Mouse (Mus musculus) neural tube, embryonic 10.5 days (tissue): ENCODE results near the gene Tmem270.

ENCODE experiments used
- DNase-seq: peaks from one replicate; pipeline ENCODE4 v3.0.0-alpha.2; 2017; ENCODE audit warnings: low spot score; ENCODE audit errors: extremely low spot score

The Tmem270 gene

DNA sequence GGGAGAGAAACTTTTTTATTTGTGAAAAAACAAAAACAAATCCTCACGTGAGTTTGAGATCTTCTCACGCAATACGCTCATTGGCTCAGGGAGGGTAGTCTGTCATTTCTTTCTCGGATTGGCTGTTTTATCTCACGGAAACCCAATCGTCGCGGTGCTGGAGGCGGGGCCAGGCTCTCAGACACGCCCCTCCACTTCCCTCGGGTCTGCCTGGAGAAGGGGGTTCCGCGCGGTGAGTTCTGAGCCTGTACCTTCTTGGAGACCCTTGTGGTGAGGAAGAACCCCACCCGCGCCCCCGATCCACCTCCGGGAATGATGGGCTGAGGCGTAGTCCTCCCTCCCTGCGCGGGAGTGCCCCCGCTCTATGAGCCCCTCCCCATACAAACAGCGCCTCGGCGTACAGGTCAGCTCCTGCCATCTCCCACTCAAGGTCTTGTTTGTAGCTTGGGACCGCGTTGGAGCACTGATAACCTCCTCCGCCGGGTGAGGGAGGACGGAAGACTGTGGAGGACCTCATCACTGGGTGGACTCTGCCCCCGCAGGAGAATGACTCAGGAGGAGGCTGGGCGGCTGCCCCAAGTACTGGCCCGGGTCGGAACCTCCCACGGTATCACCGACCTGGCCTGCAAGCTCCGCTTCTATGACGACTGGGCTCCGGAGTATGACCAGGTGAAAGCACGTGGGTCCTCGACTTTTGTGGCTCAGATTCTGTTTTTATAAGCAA, 25.8 kb upstream of the Tmem270 start, which contains the start of gene Mettl27:
Mettl27 (plus strand) TSS at position 190 of the 724 bp plus-strand sequence.
- DNase-seq, result peak; percentile 86

DNA sequence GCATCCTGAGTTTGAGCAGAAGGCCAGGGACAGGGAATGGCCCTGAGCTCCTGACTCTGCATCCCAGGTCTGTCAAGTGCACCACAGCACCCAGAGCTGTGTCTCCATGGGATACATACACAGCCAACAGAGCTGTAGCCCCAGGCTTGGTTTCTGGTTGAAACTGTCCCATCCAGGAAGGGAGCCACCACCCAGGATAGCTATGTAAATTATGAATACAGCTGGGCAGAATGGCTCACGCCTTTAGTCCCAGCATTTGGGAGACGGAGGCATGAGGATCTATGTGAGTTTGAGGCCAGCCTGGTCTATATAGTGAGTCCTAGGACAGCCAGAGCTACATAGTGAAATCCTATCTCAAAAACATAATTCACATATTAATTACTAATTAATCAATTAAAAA, 23.5 kb upstream of the Tmem270 start:
- DNase-seq, result no peak

GRCm38 (mm10) chr5:134926726-134927125, 20.2 kb upstream of the Tmem270 start:
- DNase-seq, result no peak

DNA sequence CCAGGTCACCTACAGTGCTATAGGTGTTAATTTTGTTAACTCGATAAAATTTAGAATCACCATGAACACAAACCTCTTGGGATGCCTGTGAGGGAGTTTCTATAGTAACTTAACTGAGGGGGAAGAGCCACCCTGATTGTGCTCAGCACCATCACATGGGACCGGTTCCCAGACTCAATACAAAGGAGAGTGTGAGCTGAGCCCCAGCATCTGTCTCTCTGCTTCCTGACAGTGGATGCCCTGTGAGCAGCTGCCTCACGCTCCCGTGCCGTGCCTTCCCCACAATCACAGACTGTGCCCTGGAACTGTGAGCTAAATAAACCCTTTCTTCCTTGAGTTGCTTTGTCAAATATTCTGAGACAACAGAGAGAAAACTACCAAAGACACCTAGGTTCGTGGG, 16.6 kb upstream of the Tmem270 start:
- no peak for DNase-seq

DNA sequence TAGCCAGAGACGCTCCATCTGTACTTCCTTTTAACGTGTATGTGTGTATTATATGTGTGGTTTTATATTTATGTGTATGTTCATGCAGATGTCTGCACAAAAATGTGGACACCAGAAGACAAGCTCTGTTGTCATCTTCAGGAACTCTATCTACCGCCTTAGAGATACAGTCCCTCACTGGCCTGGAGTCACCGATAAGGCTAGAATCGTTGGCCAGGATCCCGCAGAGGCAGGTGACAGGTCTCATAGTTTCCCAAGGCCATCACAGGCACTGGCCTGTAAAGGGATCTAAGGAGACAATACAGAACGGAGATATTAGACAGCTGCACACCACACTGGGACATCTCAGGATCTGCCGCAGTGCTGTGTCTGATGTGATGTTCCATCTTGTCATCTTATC, 14.6 kb upstream of the Tmem270 start:
- no peak for DNase-seq

DNA sequence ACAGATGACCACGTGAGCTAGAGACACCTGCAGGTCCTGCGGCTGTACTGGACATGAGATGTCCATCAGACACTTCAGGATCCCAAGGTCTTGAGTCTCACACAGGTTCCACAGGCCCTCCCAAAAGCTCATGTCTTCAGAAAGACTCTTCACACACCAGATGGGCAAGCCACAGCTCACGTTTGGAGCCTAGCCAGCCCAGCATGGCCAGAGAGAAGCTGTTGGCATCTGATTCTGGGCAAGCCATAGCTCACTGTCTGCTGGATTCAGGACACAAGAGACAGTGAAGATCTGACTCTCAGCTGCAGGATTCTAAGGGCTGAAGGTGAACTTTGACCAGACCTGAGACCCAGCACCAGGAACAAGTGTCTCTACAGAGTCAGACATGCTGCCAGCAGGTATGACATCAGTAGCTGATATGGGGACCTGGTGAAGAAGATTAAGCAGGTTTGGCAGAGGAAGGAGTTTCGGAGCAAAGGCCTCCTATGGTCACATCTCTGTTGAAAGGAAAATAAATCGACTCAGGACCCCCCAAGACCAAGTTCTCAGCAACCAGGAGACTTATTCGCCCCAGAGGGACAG, 13.7 kb upstream of the Tmem270 start:
- DNase-seq, result no peak

DNA sequence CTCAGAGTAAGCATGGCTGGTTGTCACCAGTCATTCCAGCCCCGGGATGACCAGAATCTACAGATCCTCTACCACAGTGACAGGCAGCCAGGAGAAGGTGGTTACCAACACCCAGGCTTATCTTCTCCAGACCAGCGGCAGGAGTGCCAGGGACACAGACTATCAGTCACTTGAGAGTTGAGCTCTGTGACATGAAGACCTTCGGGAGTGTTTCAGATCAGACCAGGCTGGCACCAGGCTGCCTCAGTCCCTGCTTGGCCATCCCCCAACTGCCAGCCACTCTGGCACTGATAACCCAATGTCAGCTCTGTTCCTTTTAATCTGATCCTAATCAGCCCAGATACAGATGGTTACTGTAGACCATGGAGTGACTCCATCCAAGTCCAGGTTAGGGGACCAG, 12.6 kb upstream of the Tmem270 start:
- no peak for DNase-seq

DNA sequence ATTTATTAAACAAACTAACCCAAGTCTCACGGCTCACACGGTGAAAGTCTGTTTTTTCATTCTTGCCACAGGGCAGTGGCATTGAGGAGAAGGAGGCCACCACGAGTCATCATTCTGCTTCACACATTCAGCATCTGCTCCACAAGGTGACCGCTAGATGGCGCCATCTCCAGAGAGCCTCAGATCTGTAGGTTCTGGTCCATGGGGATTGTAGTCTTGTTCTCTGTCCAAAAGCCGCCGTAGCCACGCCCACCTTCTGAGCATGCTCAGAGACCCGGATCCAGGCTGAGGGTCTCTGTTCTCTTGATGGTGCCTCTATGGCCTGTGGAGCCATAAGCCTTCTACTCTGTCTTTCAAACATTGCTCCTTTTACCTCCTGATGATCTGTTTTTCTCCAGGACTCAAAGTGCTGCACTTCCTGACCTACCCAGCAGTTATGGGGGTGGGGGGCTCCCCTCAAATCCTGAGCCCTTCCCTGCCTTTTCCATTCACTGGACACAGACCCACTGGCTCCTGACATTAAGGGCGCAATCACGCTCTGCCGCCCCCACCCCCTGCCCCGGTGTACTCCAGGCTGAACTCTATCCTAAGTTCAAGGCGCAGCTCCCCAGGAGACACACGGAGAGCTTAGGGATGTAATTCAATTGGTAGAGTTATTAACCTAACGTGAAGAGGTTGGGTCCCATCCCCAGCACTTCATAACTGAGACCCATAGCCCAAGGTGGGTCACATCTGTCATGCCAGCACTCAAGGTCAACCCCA, 11.7 kb upstream of the Tmem270 start:
- peak; percentile 44 for DNase-seq

DNA sequence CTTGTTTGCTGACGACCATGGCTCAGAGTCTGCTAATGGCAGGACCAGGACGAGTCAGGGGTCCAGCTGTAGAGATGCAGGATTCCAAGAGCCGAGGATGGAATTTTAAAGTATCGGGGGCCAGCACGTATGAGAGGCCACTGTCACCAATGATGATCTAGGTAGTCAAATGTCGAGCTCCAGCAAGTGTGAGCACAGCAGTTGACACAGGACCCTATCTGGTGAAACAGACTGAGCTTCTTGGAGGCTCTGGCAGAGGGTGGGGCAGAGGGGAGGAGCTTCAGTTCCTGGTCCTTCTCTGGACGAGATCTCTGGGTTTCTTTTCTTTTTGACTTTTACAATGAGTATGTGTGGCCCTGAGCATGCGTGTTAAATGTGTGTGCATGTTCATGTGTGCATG, 8.8 kb upstream of the Tmem270 start, which contains the start of gene Cldn13:
Cldn13 (minus strand) TSS at position 216 of the 400 bp plus-strand sequence.
- no peak for DNase-seq

DNA sequence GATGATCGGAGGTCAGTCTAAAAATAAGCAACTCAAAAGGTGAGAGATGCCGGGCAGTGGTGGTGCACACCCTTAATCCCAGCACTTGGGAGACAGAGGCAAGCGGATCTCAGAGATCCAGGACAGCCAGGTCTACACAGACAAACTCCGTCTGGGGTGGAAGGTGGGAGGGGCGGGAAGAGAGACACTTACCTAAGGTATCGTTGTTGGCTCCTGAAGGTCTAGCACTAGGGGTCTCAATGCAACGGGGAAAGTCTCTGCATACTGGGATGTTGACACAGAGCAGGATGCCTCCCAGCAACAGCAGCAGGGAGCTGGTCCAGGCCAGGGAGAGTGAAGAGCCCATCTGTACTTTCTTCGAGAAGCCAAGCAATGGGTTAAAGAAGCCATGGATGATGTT, 8.0 kb upstream of the Tmem270 start:
- DNase-seq, result no peak

GRCm38 (mm10) chr5:134913753-134914152, 7.2 kb upstream of the Tmem270 start:
- DNase-seq, result no peak

DNA sequence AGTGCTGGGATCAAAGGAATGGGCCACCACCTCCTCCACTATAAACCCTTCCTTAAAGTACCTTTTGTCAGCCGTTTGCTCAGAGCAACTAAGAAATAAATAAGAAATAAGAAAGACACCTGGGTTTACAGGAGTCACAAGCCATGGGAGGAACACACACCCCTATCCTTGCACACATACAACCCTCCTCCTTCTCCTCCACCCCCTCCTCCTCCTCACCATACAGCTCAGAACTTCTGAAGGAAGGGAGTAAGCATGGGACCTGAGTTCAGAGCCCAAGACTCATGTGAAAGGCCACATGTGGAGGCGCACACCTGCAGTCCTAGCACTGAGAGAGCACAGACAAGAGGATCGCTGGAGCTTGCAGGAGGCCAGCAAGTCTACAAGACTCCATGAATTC, 6.8 kb upstream of the Tmem270 start:
- no peak for DNase-seq

DNA sequence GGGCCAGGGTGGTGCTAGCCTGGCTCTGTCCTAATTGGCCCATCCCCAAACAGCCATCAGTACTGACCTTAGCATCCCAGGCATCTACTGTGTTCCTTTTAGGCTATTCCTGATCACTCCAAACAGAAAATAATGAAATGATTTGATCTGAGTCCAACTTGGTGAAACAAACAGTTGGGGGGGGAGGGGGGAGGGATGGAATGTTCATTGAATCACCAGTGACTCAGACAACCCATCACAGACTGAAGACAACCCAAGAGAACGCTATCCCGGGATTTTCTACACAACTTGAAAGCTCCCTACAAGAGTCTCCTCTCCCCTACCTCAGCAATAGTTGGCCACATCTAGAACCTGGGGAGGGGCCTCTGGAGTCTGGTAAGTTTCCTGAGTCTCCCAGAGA, 5.4 kb upstream of the Tmem270 start:
- no peak for DNase-seq

GRCm38 (mm10) chr5:134907135-134907534, 602 bp upstream of the Tmem270 start:
- peak; percentile 92 for DNase-seq

DNA sequence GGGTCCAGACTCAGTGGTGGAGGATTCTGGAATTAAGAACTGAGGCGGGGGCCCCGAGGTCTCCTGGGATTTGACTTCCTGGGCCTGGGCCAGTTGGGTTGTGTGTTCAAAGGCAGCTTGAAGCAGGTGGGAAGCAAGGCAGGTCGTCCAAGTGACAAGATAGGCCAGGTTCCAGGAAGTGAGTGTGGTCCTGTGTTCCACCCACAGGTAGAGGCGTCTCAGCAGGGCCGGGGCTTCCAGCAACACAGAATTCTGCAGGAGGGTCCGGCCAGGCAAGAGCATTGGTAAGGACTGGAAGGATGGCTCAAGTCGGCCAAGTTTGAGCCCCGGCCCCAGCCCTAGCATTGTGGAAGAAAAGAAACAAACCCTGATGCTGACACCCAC, 4.9 kb downstream of the Tmem270 start:
- no peak for DNase-seq

DNA sequence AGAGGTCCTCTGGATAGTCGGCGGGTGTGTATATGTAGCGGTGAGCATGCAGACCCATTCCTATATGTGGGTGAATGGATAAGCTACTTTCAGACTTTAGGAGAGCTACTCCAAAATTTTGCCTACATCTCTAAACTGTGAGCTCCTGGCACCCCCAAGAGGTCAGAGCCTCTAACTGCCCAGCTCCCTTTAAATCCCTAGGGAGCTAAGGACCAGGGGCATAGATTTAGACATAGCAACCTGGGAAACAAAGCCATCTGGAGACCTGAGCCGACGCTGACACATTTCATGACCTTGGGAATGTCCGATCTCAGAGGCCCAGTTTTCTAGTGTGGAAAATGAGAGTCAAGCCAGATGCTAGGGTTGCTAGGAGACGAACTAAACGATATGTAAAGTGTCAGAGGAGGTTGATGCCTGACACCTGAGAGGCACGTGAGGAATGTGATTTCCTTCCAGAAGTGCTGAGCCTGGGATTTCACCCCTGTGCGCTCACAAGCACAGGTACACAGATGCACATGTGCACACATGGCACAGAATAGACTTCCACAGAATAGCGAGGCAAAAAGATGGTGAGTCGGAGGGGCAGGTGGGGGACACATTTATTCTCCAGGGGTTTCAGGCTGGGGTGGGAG, 5.4 kb downstream of the Tmem270 start:
- no peak for DNase-seq

GRCm38 (mm10) chr5:134897596-134897995, 8.9 kb downstream of the Tmem270 start:
- DNase-seq, result no peak

- DNase-seq, result no peak
Measured at GRCm38 (mm10) chr5:134896965-134897364, 9.6 kb downstream of the Tmem270 start.

DNA sequence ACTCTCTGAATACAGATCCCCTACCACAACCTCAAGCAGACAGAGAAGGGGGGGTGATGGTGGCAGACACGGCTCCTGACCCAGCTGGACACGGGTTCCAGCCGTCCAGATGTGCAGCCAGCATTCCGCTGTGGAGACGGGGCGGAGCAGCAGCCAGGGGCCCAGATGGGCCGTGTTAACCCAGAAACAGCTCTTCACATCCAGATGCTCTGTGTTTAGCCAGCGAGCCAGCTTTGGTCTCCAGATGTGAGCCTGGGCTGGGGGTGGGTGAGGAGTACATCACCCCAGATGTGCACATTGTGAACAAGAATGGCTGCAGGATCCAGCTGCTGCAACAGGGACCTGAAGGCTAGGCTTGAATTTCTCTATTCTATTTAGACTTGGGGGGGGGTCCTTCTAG, 11.2 kb downstream of the Tmem270 start:
- peak; percentile 60 for DNase-seq

DNA sequence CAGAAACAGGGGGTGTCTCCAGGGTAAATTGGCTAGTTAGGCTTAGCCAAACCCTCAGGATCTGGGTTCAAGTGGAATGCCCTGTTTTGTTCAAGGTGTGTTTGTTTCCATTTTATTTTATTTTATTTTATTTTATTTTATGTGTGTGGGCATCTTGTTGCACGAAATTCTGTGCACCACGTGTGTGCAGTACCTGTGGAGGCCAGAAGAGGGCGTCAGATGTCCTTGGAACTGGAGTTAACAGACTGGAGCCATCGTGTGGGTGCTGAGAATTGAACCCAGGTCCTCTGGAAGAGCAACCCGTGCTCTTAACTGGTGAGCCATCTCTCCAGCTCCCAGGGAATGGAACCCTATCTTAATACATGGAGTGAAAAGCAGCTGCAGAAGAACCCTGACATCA, 13.8 kb downstream of the Tmem270 start:
- no peak for DNase-seq

- DNase-seq, result no peak
Measured at GRCm38 (mm10) chr5:134891552-134891951, 15.0 kb downstream of the Tmem270 start.

- no peak for DNase-seq
Measured at GRCm38 (mm10) chr5:134890601-134891054, 15.9 kb downstream of the Tmem270 start.
